Mouse (Mus musculus): ENCODE results near the gene Nsf.

DNA sequence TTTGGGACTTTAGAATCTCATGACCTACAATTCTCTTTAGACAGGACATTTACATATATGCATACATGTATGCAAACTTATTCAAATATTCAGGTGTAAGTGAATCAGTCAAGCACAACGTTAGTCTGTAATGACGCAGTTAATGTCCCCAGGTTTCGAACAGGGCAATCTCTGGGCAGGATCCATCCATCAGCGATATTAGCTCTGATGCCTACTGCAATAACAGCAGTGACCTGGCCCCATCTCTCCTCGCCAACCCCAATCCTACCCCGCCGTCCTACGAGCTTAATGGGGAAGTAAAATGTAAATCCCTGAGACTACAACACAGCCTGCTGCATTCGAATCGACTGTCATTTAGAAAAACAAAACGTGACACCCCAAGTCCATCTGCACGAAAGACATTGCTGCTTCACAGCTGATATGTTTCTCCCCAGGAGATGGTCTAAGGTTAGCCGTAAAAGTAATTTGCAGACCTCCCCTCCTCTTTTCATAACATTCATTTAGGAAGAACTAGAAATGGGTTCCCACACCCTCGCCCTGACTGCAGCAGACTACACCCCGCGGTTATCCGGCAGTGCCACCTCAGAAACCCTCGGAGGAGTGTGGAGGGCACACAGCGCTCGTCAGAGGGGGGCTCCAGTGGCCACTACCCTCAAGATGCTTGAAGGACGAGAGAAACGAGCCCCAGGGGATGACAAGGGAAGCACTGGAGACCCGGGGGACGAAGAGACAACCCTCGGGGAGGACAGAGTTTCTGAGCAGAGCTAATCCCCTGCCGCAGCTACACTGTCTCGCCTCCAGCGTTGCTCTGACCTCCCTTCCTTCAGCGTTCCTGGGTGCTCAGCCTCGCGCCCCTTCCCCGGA, 592 bp downstream of the Nsf start:
- no peak for TF ChIP-seq CTCF (IDR thresholded peaks at IDR 0.05; ENCODE audit: low read depth, low read length)
- TF ChIP-seq POLR2A (IDR thresholded peaks at IDR 0.05; ENCODE audit: extremely low read depth, insufficient read depth, low read length), result no peak
